Mouse (Mus musculus): Measurements from ENCODE around the gene Dbt.

- TF ChIP-seq POLR2A (IDR thresholded peaks at IDR 0.05; ENCODE audit: extremely low read depth, insufficient read depth, low read length): no peak
- no peak for TF ChIP-seq CTCF (IDR thresholded peaks at IDR 0.05; ENCODE audit: extremely low read depth, insufficient read depth, low read length)
Measured at GRCm38 (mm10) chr3:116547430-116547829, 34.6 kb downstream of the Dbt start.
